Mouse (Mus musculus): Measurements from ENCODE around the gene Amt. TPM values are rescaled to one million over a fixed set of nuclear protein-coding genes. Genes with fewer than 3 reads are reported as not detected.
"Not testable (repeated sequence)": the region's sequence is repeated elsewhere in the genome, so short reads cannot be mapped to it uniquely, and the experiment has no call there.

Gene Amt
- total and polyA plus RNA-seq, 2 experiments from 2014 or later: 30.2 to 30.9 TPM

GRCm38 (mm10) chr9:108318462-108318861, 21.8 kb downstream of the Amt start:
- 75% methylated on average over 2 of the region's 2 CpGs for WGBS
- H3K4me1 ChIP-seq (ENCODE audit: insufficient read depth, low read length): no peaks in the 10 kb centered on the region
- H3K4me3 ChIP-seq (ENCODE audit: low read depth, low read length): no peak overlapping the region
- no peak overlapping the region for H3K4me2 ChIP-seq (ENCODE audit: low read depth, low read length, poor library complexity, severe bottlenecking)
- H3K9me3 ChIP-seq (ENCODE audit: low read length): no peaks in the 10 kb centered on the region
- no peak overlapping the region for H3K9ac ChIP-seq (replicated peaks; ENCODE audit: low read length, poor library complexity, severe bottlenecking)
- no peak for TF ChIP-seq CTCF (IDR thresholded peaks at IDR 0.05)
- no peak for ATAC-seq (ENCODE audit: low FRiP score)
- DNase-seq (ENCODE audit: low spot score): no peak
- H3K27ac ChIP-seq (ENCODE audit: low read depth, low read length): no peak overlapping the region
- no peaks in the 10 kb centered on the region for H3K27me3 ChIP-seq (ENCODE audit: insufficient read depth, low read length)
- H3K36me3 ChIP-seq (ENCODE audit: insufficient read depth, low read length): no peaks in the 10 kb centered on the region

- H3K9me3 ChIP-seq (ENCODE audit: low read length); H3K27me3 ChIP-seq (ENCODE audit: insufficient read depth, low read length); H3K4me2 ChIP-seq (ENCODE audit: low read depth, low read length, poor library complexity, severe bottlenecking); H3K27ac ChIP-seq (ENCODE audit: low read depth, low read length); H3K4me1 ChIP-seq (ENCODE audit: insufficient read depth, low read length); H3K9ac ChIP-seq (replicated peaks; ENCODE audit: low read length, poor library complexity, severe bottlenecking); H3K36me3 ChIP-seq (ENCODE audit: insufficient read depth, low read length); H3K4me3 ChIP-seq (ENCODE audit: low read depth, low read length); ATAC-seq (ENCODE audit: low FRiP score); DNase-seq (ENCODE audit: low spot score): not testable (repeated sequence)
- 95% methylated on average over 7 of the region's 7 CpGs for WGBS
Measured at GRCm38 (mm10) chr9:108322054-108322453, 25.4 kb downstream of the Amt start.

GRCm38 (mm10) chr9:108324784-108325183, 28.1 kb downstream of the Amt start:
- no peak for TF ChIP-seq CTCF (IDR thresholded peaks at IDR 0.05)
- 92% methylated on average over 1 of the region's 1 CpGs for WGBS
- Histone ChIP-seq H3K36me3 (ENCODE audit: insufficient read depth, low read length) (peaks cover 11% of the 10 kb centered on the region; the same call in 1 of the 2 replicates), H3K27me3 (ENCODE audit: insufficient read depth, low read length) (no peaks in the 10 kb centered on the region), H3K4me1 (ENCODE audit: insufficient read depth, low read length) (no peaks in the 10 kb centered on the region), H3K27ac (ENCODE audit: low read depth, low read length) (no peak overlapping the region), H3K4me3 (ENCODE audit: low read depth, low read length) (no peak overlapping the region), H3K4me2 (ENCODE audit: low read depth, low read length, poor library complexity, severe bottlenecking) (no peak overlapping the region), H3K9me3 (ENCODE audit: low read length) (no peaks in the 10 kb centered on the region), H3K9ac (replicated peaks; ENCODE audit: low read length, poor library complexity, severe bottlenecking) (no peak overlapping the region)
- DNase-seq (ENCODE audit: low spot score) (no peak), ATAC-seq (ENCODE audit: low FRiP score) (no peak)

DNA sequence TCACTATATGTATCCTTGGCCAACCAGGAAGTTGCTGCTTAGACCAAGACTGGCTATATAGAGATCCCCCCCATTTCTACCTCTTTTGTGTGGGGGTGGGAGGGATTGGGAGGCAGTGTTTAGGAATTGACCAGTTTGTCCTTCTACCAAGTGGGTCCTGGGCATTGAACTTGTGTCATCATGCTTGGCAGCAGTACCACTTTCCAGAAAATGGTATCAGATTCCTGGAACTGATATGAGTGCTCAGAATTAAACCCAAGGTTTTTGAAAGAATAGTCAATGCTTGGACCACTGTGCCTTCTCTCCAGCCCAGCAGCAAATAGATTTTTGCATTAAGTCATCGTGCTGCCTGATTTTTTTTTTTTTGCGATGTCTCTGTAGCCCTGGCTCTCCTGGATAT, 29.2 kb downstream of the Amt start:
- H3K4me1 ChIP-seq (ENCODE audit: insufficient read depth, low read length): no peaks in the 10 kb centered on the region
- WGBS: 98% methylated on average over 2 of the region's 2 CpGs
- H3K4me2 ChIP-seq (ENCODE audit: low read depth, low read length, poor library complexity, severe bottlenecking): no peak overlapping the region
- TF ChIP-seq CTCF (IDR thresholded peaks at IDR 0.05): no peak
- peaks cover 11% of the 10 kb centered on the region; the same call in 1 of the 2 replicates for H3K36me3 ChIP-seq (ENCODE audit: insufficient read depth, low read length)
- no peaks in the 10 kb centered on the region for H3K9me3 ChIP-seq (ENCODE audit: low read length)
- H3K9ac ChIP-seq (replicated peaks; ENCODE audit: low read length, poor library complexity, severe bottlenecking): no peak overlapping the region
- H3K4me3 ChIP-seq (ENCODE audit: low read depth, low read length): no peak overlapping the region
- ATAC-seq (ENCODE audit: low FRiP score) (no peak), DNase-seq (ENCODE audit: low spot score) (no peak)
- no peak overlapping the region for H3K27ac ChIP-seq (ENCODE audit: low read depth, low read length)
- no peaks in the 10 kb centered on the region for H3K27me3 ChIP-seq (ENCODE audit: insufficient read depth, low read length)

- H3K4me3 ChIP-seq (ENCODE audit: low read depth, low read length): no peak overlapping the region
Measured at GRCm38 (mm10) chr9:108337848-108338550, 41.3 kb downstream of the Amt start.

DNA sequence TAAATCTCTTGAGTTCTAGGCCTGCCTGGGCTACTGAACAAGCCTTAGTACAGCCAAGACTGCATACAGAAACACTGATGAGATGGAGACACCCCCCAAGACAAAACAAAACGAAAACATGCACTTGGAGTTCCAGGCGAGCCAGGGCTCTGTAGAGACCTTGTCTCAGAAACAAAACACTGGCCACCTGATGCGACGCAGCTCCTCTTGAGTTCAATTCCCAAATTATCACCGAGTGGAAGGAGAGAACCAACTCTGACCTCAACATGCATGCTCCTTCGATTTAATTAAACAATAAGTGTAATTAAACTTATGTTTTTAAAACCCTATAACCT, 41.9 kb downstream of the Amt start:
- H3K27ac ChIP-seq (ENCODE audit: low read depth, low read length): peak overlapping the region; percentile 89
- H3K9ac ChIP-seq (replicated peaks; ENCODE audit: low read length, poor library complexity, severe bottlenecking): peak overlapping the region; percentile 81
- H3K9me3 ChIP-seq (ENCODE audit: low read length): no peaks in the 10 kb centered on the region
- TF ChIP-seq CTCF (IDR thresholded peaks at IDR 0.05): no peak
- peak overlapping the region; percentile 70 for H3K4me3 ChIP-seq (ENCODE audit: low read depth, low read length)
- DNase-seq (ENCODE audit: low spot score) (peak; percentile 15), ATAC-seq (ENCODE audit: low FRiP score) (no peak)
- 0 out of 2 replicates have a peak, but pooled peaks cover 3% of the 10 kb centered on the region for H3K4me1 ChIP-seq (ENCODE audit: insufficient read depth, low read length)
- peaks cover 8% of the 10 kb centered on the region for H3K36me3 ChIP-seq (ENCODE audit: insufficient read depth, low read length)
- peak overlapping the region; percentile 83 for H3K4me2 ChIP-seq (ENCODE audit: low read depth, low read length, poor library complexity, severe bottlenecking)
- WGBS: 30% methylated on average over 6 of the region's 6 CpGs
- H3K27me3 ChIP-seq (ENCODE audit: insufficient read depth, low read length): no peaks in the 10 kb centered on the region

More at GRCm38 (mm10) chr9:108337848-108338550, 41.3 kb downstream of the Amt start:
- Histone ChIP-seq H3K9ac (replicated peaks; ENCODE audit: low read length, poor library complexity, severe bottlenecking) (no peak overlapping the region), H3K4me2 (ENCODE audit: low read depth, low read length, poor library complexity, severe bottlenecking) (no peak overlapping the region), H3K36me3 (ENCODE audit: insufficient read depth, low read length) (peaks cover 10% of the 10 kb centered on the region), H3K4me1 (ENCODE audit: insufficient read depth, low read length) (0 out of 2 replicates have a peak, but pooled peaks cover 3% of the 10 kb centered on the region), H3K27me3 (ENCODE audit: insufficient read depth, low read length) (no peaks in the 10 kb centered on the region), H3K27ac (ENCODE audit: low read depth, low read length) (peak overlapping the region; percentile 89; the same call in 1 of the 2 replicates), H3K9me3 (ENCODE audit: low read length) (no peaks in the 10 kb centered on the region)
- 65% methylated on average over 10 of the region's 10 CpGs for WGBS
- ATAC-seq (ENCODE audit: low FRiP score): no peak
- no peak for TF ChIP-seq CTCF (IDR thresholded peaks at IDR 0.05)
- no peak for DNase-seq (ENCODE audit: low spot score)
